In the genomic region with DNA sequence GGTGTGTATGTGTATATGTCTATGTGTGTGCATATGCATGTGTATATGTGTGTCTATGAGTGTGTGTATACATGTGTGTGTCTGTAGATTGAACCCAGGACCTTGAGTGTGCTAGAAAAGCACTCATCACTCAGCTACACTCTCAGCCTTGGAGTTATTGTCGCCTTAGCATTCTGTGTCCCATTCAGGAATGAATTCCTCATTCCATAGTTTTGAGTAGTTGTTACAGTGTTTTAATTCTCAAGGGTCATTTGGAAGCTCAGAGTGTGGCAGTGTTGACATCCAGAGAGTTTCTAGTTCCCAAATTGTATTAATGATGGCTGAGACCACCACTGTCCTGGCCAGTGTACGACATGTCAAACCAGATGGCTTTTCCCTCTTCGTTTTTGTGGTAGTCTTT, we compare ENCODE assay signal across 20 mouse cellular contexts. TPM values are rescaled to one million over a fixed set of nuclear protein-coding genes. Genes with fewer than 3 reads are reported as not detected.
DNase-seq lines count a peak whose midpoint lies in the region; ATAC-seq and TF ChIP-seq lines count a peak whose summit lies in the region.
"Had no signal": no experiment of that assay in that cellular context is flagged by ENCODE, and none has a peak within 500 bp of the region (broad histone marks: within the 10 kb centered on the region; RNA-seq: fewer than 3 reads in every experiment).

No protein-coding gene starts in this region.

- TF ChIP-seq CTCF in lung, postnatal 0 days (IDR thresholded peaks at IDR 0.05), result no peak

- peaks cover 8% of the 10 kb centered on the region for H3K4me1 ChIP-seq in embryonic facial prominence, embryonic 13.5 days
- peaks cover 26% of the 10 kb centered on the region for H3K4me1 ChIP-seq in embryonic facial prominence, embryonic 10.5 days
- peaks cover 22% of the 10 kb centered on the region for H3K4me1 ChIP-seq in kidney, embryonic 16.5 days (ENCODE audit: insufficient read depth, low read length)
- H3K4me1 ChIP-seq in lung, postnatal 0 days (ENCODE audit: insufficient read depth, low read depth, low read length), result peaks cover 7% of the 10 kb centered on the region; the same call in 1 of the 2 replicates
- H3K4me1 ChIP-seq: forebrain, embryonic 15.5 days had no signal

- 94% methylated on average over 3 of the region's 3 CpGs for WGBS in embryonic facial prominence, embryonic 13.5 days
- 83% methylated on average over 3 of the region's 3 CpGs for WGBS in embryonic facial prominence, embryonic 10.5 days
- WGBS in kidney, embryonic 16.5 days, result 70% methylated on average over 3 of the region's 3 CpGs
- WGBS in lung, postnatal 0 days, result 59% methylated on average over 3 of the region's 3 CpGs

- H3K27me3 ChIP-seq in embryonic facial prominence, embryonic 13.5 days, result no peaks in the 10 kb centered on the region
- no peaks in the 10 kb centered on the region for H3K27me3 ChIP-seq in embryonic facial prominence, embryonic 10.5 days (replicated peaks; ENCODE audit: low read depth, poor library complexity, severe bottlenecking)
- H3K27me3 ChIP-seq in kidney, embryonic 16.5 days (ENCODE audit: insufficient read depth, low read length), result no peaks in the 10 kb centered on the region
- no peaks in the 10 kb centered on the region for H3K27me3 ChIP-seq in lung, postnatal 0 days (replicated peaks; ENCODE audit: insufficient read depth, low read length)
- H3K27me3 ChIP-seq: embryonic facial prominence, embryonic 12.5 days; forebrain, embryonic 12.5 days; forebrain, embryonic 15.5 days; heart, embryonic 13.5 days; hindbrain, embryonic 12.5 days had no signal

- TF ChIP-seq EP300 in lung, postnatal 0 days (IDR thresholded peaks at IDR 0.05), result peak; percentile 68

- no peak for DNase-seq in embryonic facial prominence, embryonic 10.5 days (ENCODE audit: low spot score)
- DNase-seq in kidney, adult 11 months, result no peak
- DNase-seq in lung, postnatal 0 days (ENCODE audit: low spot score), result peak; percentile 55
- no peak for DNase-seq in lung, postnatal 10 days
- DNase-seq: adrenal gland, adult 8-10 months; adrenal gland, postnatal 25 days; cerebellum, adult 18-20 months; cerebellum, adult 9-10 months; cerebellum, postnatal 14 days; gastrocnemius, postnatal 25 days had no signal

- no peak overlapping the region for H3K9ac ChIP-seq in embryonic facial prominence, embryonic 13.5 days
- no peak overlapping the region for H3K9ac ChIP-seq in kidney, embryonic 16.5 days (replicated peaks; ENCODE audit: low read length)
- no peak overlapping the region for H3K9ac ChIP-seq in lung, postnatal 0 days (replicated peaks; ENCODE audit: low read depth)
- H3K9ac ChIP-seq: forebrain, embryonic 12.5 days; forebrain, embryonic 15.5 days; hindbrain, embryonic 12.5 days had no signal

- no peak overlapping the region for H3K27ac ChIP-seq in embryonic facial prominence, embryonic 13.5 days
- no peak overlapping the region for H3K27ac ChIP-seq in embryonic facial prominence, embryonic 10.5 days (replicated peaks)
- peak overlapping the region; percentile 47; the same call in 1 of the 2 replicates for H3K27ac ChIP-seq in kidney, embryonic 16.5 days (ENCODE audit: low read length)
- no peak overlapping the region for H3K27ac ChIP-seq in lung, postnatal 0 days (ENCODE audit: low read length)
- H3K27ac ChIP-seq: embryonic facial prominence, embryonic 12.5 days; forebrain, embryonic 12.5 days; forebrain, embryonic 15.5 days had no signal

- H3K4me3 ChIP-seq in embryonic facial prominence, embryonic 13.5 days, result no peak overlapping the region
- no peak overlapping the region for H3K4me3 ChIP-seq in embryonic facial prominence, embryonic 10.5 days
- no peak overlapping the region for H3K4me3 ChIP-seq in kidney, embryonic 16.5 days (ENCODE audit: low read length)
- no peak overlapping the region for H3K4me3 ChIP-seq in lung, postnatal 0 days (ENCODE audit: low read depth, low read length)
- H3K4me3 ChIP-seq: embryonic facial prominence, embryonic 12.5 days; erythroblast, embryonic 14.5 days; forebrain, embryonic 12.5 days; forebrain, embryonic 15.5 days; heart, embryonic 13.5 days; hindbrain, embryonic 12.5 days had no signal

- ATAC-seq in embryonic facial prominence, embryonic 13.5 days (ENCODE audit: insufficient number of reproducible peaks, insufficient read depth, low FRiP score, low TSS enrichment, low read depth), result 0 out of 2 replicates have a peak, but pooled peaks have one; percentile 32
- ATAC-seq in kidney, embryonic 16.5 days (ENCODE audit: low FRiP score, low TSS enrichment), result no peak
- peak; percentile 43 for ATAC-seq in lung, postnatal 0 days
- ATAC-seq: activated CD4-positive, CD25-positive, alpha-beta regulatory T cell, adult 4 months; forebrain, embryonic 15.5 days; hindbrain, embryonic 16.5 days had no signal

- no peaks in the 10 kb centered on the region for H3K36me3 ChIP-seq in embryonic facial prominence, embryonic 13.5 days
- no peaks in the 10 kb centered on the region for H3K36me3 ChIP-seq in embryonic facial prominence, embryonic 10.5 days (replicated peaks)
- no peaks in the 10 kb centered on the region for H3K36me3 ChIP-seq in kidney, embryonic 16.5 days (ENCODE audit: insufficient read depth, low read length)
- no peaks in the 10 kb centered on the region for H3K36me3 ChIP-seq in lung, postnatal 0 days (ENCODE audit: insufficient read depth, low read length)
- H3K36me3 ChIP-seq: embryonic facial prominence, embryonic 12.5 days; forebrain, embryonic 12.5 days; forebrain, embryonic 15.5 days; heart, embryonic 13.5 days; hindbrain, embryonic 12.5 days had no signal

- no peaks in the 10 kb centered on the region for H3K9me3 ChIP-seq in embryonic facial prominence, embryonic 13.5 days
- H3K9me3 ChIP-seq in embryonic facial prominence, embryonic 10.5 days, result peaks cover 10% of the 10 kb centered on the region; the same call in 1 of the 2 replicates
- H3K9me3 ChIP-seq in kidney, embryonic 16.5 days (ENCODE audit: low read length), result peaks cover 4% of the 10 kb centered on the region; the same call in 1 of the 2 replicates
- H3K9me3 ChIP-seq in lung, postnatal 0 days (ENCODE audit: low read length), result no peaks in the 10 kb centered on the region
- H3K9me3 ChIP-seq: embryonic facial prominence, embryonic 12.5 days; forebrain, embryonic 15.5 days; heart, embryonic 13.5 days had no signal

- H3K4me2 ChIP-seq in embryonic facial prominence, embryonic 13.5 days, result no peak overlapping the region
- H3K4me2 ChIP-seq in kidney, embryonic 16.5 days (replicated peaks; ENCODE audit: low read depth, low read length), result no peak overlapping the region
- H3K4me2 ChIP-seq in lung, postnatal 0 days (replicated peaks; ENCODE audit: low read depth, low read length), result no peak overlapping the region
- H3K4me2 ChIP-seq: embryonic facial prominence, embryonic 12.5 days; forebrain, embryonic 12.5 days; forebrain, embryonic 15.5 days; hindbrain, embryonic 12.5 days had no signal

RNA-seq across cellular contexts. Expression of gene Gm9887, which starts 53.4 kb away (rescaled TPM):
- 1.6 and 2.6 TPM in 2 replicates for polyA plus RNA-seq in embryonic facial prominence, embryonic 13.5 days (2015; fragmentation: Nextera tagmentation; extraction: Ambion mirVana)
- polyA plus RNA-seq in embryonic facial prominence, embryonic 10.5 days (2016; fragmentation: Nextera tagmentation; extraction: Ambion mirVana), result 0.90 and 1.5 TPM in 2 replicates
- polyA plus RNA-seq in kidney, embryonic 16.5 days (2015; fragmentation: Nextera tagmentation; extraction: Ambion mirVana), result 1.1 and 1.7 TPM in 2 replicates
- 2.6 and 3.2 TPM in 2 replicates for polyA plus RNA-seq in lung, postnatal 0 days (2015; fragmentation: Nextera tagmentation; extraction: Ambion mirVana)
- polyA plus RNA-seq: activated CD4-positive, CD25-positive, alpha-beta regulatory T cell, adult 4 months had no signal

RNA-seq across cellular contexts. Expression of gene Arf6, which starts 53.7 kb away (rescaled TPM):
- polyA plus RNA-seq in embryonic facial prominence, embryonic 13.5 days (2015; fragmentation: Nextera tagmentation; extraction: Ambion mirVana), result 48.4 and 56.7 TPM in 2 replicates
- 37.4 and 38.7 TPM in 2 replicates for polyA plus RNA-seq in embryonic facial prominence, embryonic 10.5 days (2016; fragmentation: Nextera tagmentation; extraction: Ambion mirVana)
- polyA plus RNA-seq in kidney, embryonic 16.5 days (2015; fragmentation: Nextera tagmentation; extraction: Ambion mirVana), result 34.6 and 34.9 TPM in 2 replicates
- polyA plus RNA-seq in lung, postnatal 0 days (2015; fragmentation: Nextera tagmentation; extraction: Ambion mirVana), result 86.3 and 92.5 TPM in 2 replicates
